In the genomic region with DNA sequence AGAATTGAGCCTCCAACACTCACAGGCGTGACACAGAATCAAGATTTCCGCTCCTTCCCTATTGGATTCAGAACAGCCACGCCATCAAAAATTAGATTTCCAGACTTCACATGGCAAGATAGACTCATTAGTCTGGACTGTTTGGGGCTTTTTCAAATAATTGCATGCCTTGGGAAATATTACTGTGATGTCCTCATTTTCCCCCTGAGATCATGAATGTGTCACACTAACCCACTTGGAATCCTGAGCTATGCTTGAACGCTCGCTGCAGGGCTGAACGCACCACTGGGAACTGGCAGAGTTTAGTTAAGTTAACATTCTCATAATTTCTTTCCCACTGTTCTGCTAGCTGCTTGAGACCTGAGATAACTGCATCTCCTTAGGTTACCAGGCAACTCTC, we compare ENCODE assay signal across 23 mouse cellular contexts.
A peak's percentile ranks its signal among the peaks of the same experiment; 100 is the strongest.
DNase-seq lines count a peak whose midpoint lies in the region; ATAC-seq and TF ChIP-seq lines count a peak whose summit lies in the region.
"Had no signal": no experiment of that assay in that cellular context is flagged by ENCODE, and none has a peak within 500 bp of the region (broad histone marks: within the 10 kb centered on the region; RNA-seq: fewer than 3 reads in every experiment).

No protein-coding gene starts in this region.

- no peak overlapping the region for H3K27ac ChIP-seq in heart, embryonic 11.5 days (ENCODE audit: low read depth, low read length)
- H3K27ac ChIP-seq in hindbrain, postnatal 0 days, result no peak overlapping the region
- no peak overlapping the region for H3K27ac ChIP-seq in hindbrain, embryonic 10.5 days
- H3K27ac ChIP-seq in midbrain, postnatal 0 days (ENCODE audit: low read depth, low read length), result no peak overlapping the region
- no peak overlapping the region for H3K27ac ChIP-seq in midbrain, embryonic 10.5 days (replicated peaks)
- H3K27ac ChIP-seq: limb, embryonic 15.5 days; liver, embryonic 14.5 days had no signal

- no peak for TF ChIP-seq CTCF in hindbrain, postnatal 0 days (IDR thresholded peaks at IDR 0.05; ENCODE audit: low read depth)
- no peak for TF ChIP-seq CTCF in midbrain, postnatal 0 days (IDR thresholded peaks at IDR 0.05)

- H3K27me3 ChIP-seq in heart, embryonic 11.5 days (ENCODE audit: control insufficient read depth, insufficient read depth, low read length), result no peaks in the 10 kb centered on the region
- no peaks in the 10 kb centered on the region for H3K27me3 ChIP-seq in hindbrain, postnatal 0 days (ENCODE audit: insufficient read depth, low read length)
- H3K27me3 ChIP-seq in hindbrain, embryonic 10.5 days (ENCODE audit: insufficient read depth, poor library complexity, severe bottlenecking), result peaks cover 36% of the 10 kb centered on the region
- peaks cover 4% of the 10 kb centered on the region; the same call in 1 of the 2 replicates for H3K27me3 ChIP-seq in midbrain, postnatal 0 days (ENCODE audit: insufficient read depth, low read length)
- peaks cover 5% of the 10 kb centered on the region for H3K27me3 ChIP-seq in midbrain, embryonic 10.5 days (ENCODE audit: low read depth, poor library complexity, severe bottlenecking)

- H3K36me3 ChIP-seq in heart, embryonic 11.5 days (ENCODE audit: control insufficient read depth, insufficient read depth, low read length), result no peaks in the 10 kb centered on the region
- no peaks in the 10 kb centered on the region for H3K36me3 ChIP-seq in hindbrain, postnatal 0 days (ENCODE audit: insufficient read depth, low read length)
- H3K36me3 ChIP-seq in hindbrain, embryonic 10.5 days, result no peaks in the 10 kb centered on the region
- no peaks in the 10 kb centered on the region for H3K36me3 ChIP-seq in midbrain, postnatal 0 days (ENCODE audit: insufficient read depth, low read length)
- H3K36me3 ChIP-seq in midbrain, embryonic 10.5 days, result no peaks in the 10 kb centered on the region
- H3K36me3 ChIP-seq: limb, embryonic 15.5 days had no signal

- peaks cover 32% of the 10 kb centered on the region for H3K4me1 ChIP-seq in heart, embryonic 11.5 days (ENCODE audit: control insufficient read depth, insufficient read depth, low read length)
- no peaks in the 10 kb centered on the region; the same call in 1 of the 2 replicates for H3K4me1 ChIP-seq in hindbrain, postnatal 0 days (ENCODE audit: insufficient read depth, low read length)
- peaks cover 49% of the 10 kb centered on the region for H3K4me1 ChIP-seq in hindbrain, embryonic 10.5 days (replicated peaks)
- no peaks in the 10 kb centered on the region; the same call in 1 of the 2 replicates for H3K4me1 ChIP-seq in midbrain, postnatal 0 days (ENCODE audit: insufficient read depth, low read length)
- H3K4me1 ChIP-seq in midbrain, embryonic 10.5 days, result peaks cover 45% of the 10 kb centered on the region

- no peak overlapping the region for H3K4me3 ChIP-seq in heart, embryonic 11.5 days (ENCODE audit: low read depth, low read length)
- no peak overlapping the region for H3K4me3 ChIP-seq in hindbrain, postnatal 0 days (ENCODE audit: low read length)
- no peak overlapping the region for H3K4me3 ChIP-seq in hindbrain, embryonic 10.5 days
- no peak overlapping the region for H3K4me3 ChIP-seq in midbrain, postnatal 0 days (ENCODE audit: low read depth, low read length)
- H3K4me3 ChIP-seq in midbrain, embryonic 10.5 days, result no peak overlapping the region
- H3K4me3 ChIP-seq: limb, embryonic 15.5 days had no signal

- intact Hi-C loops in left cerebral cortex, postnatal 10 days (cut with DNase I), result no loop called here

- 84% methylated on average over 6 of the region's 6 CpGs for WGBS in heart, embryonic 11.5 days (ENCODE audit: insufficient replicate concordance)
- WGBS in hindbrain, postnatal 0 days, result 68% methylated on average over 6 of the region's 6 CpGs
- whole genome bisulfite sequencing in hindbrain, embryonic 10.5 days, result 88% methylated on average over 6 of the region's 6 CpGs
- WGBS in midbrain, postnatal 0 days, result 56% methylated on average over 6 of the region's 6 CpGs
- WGBS in midbrain, embryonic 10.5 days, result 87% methylated on average over 6 of the region's 6 CpGs

- H3K9me3 ChIP-seq in heart, embryonic 11.5 days (replicated peaks; ENCODE audit: control insufficient read depth, low read length), result no peaks in the 10 kb centered on the region
- H3K9me3 ChIP-seq in hindbrain, postnatal 0 days (ENCODE audit: low read length), result no peaks in the 10 kb centered on the region
- H3K9me3 ChIP-seq in hindbrain, embryonic 10.5 days, result no peaks in the 10 kb centered on the region
- no peaks in the 10 kb centered on the region for H3K9me3 ChIP-seq in midbrain, postnatal 0 days (ENCODE audit: low read length)
- no peaks in the 10 kb centered on the region for H3K9me3 ChIP-seq in midbrain, embryonic 10.5 days (replicated peaks)
- H3K9me3 ChIP-seq: limb, embryonic 15.5 days had no signal

- H3K4me2 ChIP-seq in heart, embryonic 11.5 days, result no peak overlapping the region
- no peak overlapping the region for H3K4me2 ChIP-seq in hindbrain, postnatal 0 days (ENCODE audit: low read depth, low read length)
- no peak overlapping the region for H3K4me2 ChIP-seq in midbrain, postnatal 0 days (ENCODE audit: low read depth, low read length, poor library complexity, severe bottlenecking)
- H3K4me2 ChIP-seq: limb, embryonic 15.5 days; lung, embryonic 14.5 days had no signal

- ATAC-seq in heart, embryonic 11.5 days (replicated peaks; ENCODE audit: insufficient number of reproducible peaks, low FRiP score, low TSS enrichment), result no peak
- no peak for ATAC-seq in hindbrain, postnatal 0 days
- no peak for ATAC-seq in midbrain, postnatal 0 days (ENCODE audit: low FRiP score)
- ATAC-seq: midbrain, embryonic 16.5 days had no signal

- peak; percentile 10 for DNase-seq in heart, adult 8-10 months (ENCODE audit: low spot score)
- peak; percentile 46 for DNase-seq in hindbrain, postnatal 0 days (ENCODE audit: low spot score)
- no peak for DNase-seq in hindbrain, embryonic 10.5 days (ENCODE audit: low spot score)
- peak; percentile 54 for DNase-seq in midbrain, postnatal 0 days (ENCODE audit: low spot score)
- DNase-seq in midbrain, embryonic 10.5 days (ENCODE audit: low spot score), result no peak
- DNase-seq in frontal cortex, postnatal 10 days (ENCODE audit: low spot score in 2 of 2), result no peak
- no peak for DNase-seq in left cerebral cortex, postnatal 10 days (ENCODE audit: extremely low spot score in 1 of 2, low spot score in 2 of 2)
- DNase-seq: adrenal gland, adult 8-10 months; cerebellum, adult 18-20 months; cerebellum, postnatal 36 days; embryo, embryonic 11 days; gastrocnemius, postnatal 36 days; heart, postnatal 14 days; kidney, adult 11 months; kidney, postnatal 25 days; layer of hippocampus, postnatal 36 days; lung, embryonic 14.5 days; lung, postnatal 36 days; thymus, postnatal 14 days had no signal

- H3K9ac ChIP-seq in heart, embryonic 11.5 days (ENCODE audit: low read depth, low read length), result no peak overlapping the region
- no peak overlapping the region for H3K9ac ChIP-seq in hindbrain, postnatal 0 days (replicated peaks; ENCODE audit: low read length)
- no peak overlapping the region for H3K9ac ChIP-seq in midbrain, postnatal 0 days (replicated peaks; ENCODE audit: low read length, poor library complexity, severe bottlenecking)
- H3K9ac ChIP-seq: limb, embryonic 15.5 days; liver, embryonic 14.5 days; lung, embryonic 14.5 days had no signal

Comparison
In these comparisons a context has a peak if more than half of its experiments do, and no peak if none do; other contexts are left out.
1. DNase-seq: peak in heart, adult 8-10 months (single experiment), hindbrain, postnatal 0 days (single experiment) and midbrain, postnatal 0 days (single experiment); none in hindbrain, embryonic 10.5 days (single experiment), midbrain, embryonic 10.5 days (single experiment), frontal cortex, postnatal 10 days (0 of 2) and left cerebral cortex, postnatal 10 days (0 of 2).